In genomic region chr2:13089861-13090260, GRCm38 (mm10) we compare ENCODE assay signal across 20 mouse cellular contexts.
A peak's percentile ranks its signal among the peaks of the same experiment; 100 is the strongest.
DNase-seq lines count a peak whose midpoint lies in the region; ATAC-seq and TF ChIP-seq lines count a peak whose summit lies in the region.
"Had no signal": no experiment of that assay in that cellular context is flagged by ENCODE, and none has a peak within 500 bp of the region (broad histone marks: within the 10 kb centered on the region; RNA-seq: fewer than 3 reads in every experiment).

No protein-coding gene starts in this region.

- 53% methylated on average over 4 of the region's 4 CpGs for WGBS in forebrain, postnatal 0 days
- WGBS in forebrain, embryonic 14.5 days: 78% methylated on average over 4 of the region's 4 CpGs
- 91% methylated on average over 4 of the region's 4 CpGs for WGBS in limb, embryonic 11.5 days
- 88% methylated on average over 4 of the region's 4 CpGs for WGBS in limb, embryonic 10.5 days
- 58% methylated on average over 4 of the region's 4 CpGs for WGBS in neural tube, embryonic 15.5 days
- 75% methylated on average over 4 of the region's 4 CpGs for WGBS in stomach, postnatal 0 days

- ATAC-seq in forebrain, postnatal 0 days: peak; percentile 42
- no peak for ATAC-seq in forebrain, embryonic 14.5 days
- ATAC-seq in limb, embryonic 11.5 days (ENCODE audit: insufficient number of reproducible peaks, low FRiP score, low TSS enrichment, low read depth): no peak
- 0 out of 2 replicates have a peak, but pooled peaks have one; percentile 6 for ATAC-seq in neural tube, embryonic 15.5 days (ENCODE audit: low FRiP score)
- ATAC-seq in stomach, postnatal 0 days (ENCODE audit: low FRiP score, low TSS enrichment): no peak
- ATAC-seq: forebrain, embryonic 13.5 days had no signal

- no peak for TF ChIP-seq EP300 in stomach, postnatal 0 days (optimal IDR thresholded peaks at IDR 0.05)

- no peak for TF ChIP-seq CTCF in forebrain, postnatal 0 days (IDR thresholded peaks at IDR 0.05; ENCODE audit: low read depth)
- TF ChIP-seq CTCF in stomach, postnatal 0 days (IDR thresholded peaks at IDR 0.05; ENCODE audit: low read depth): no peak

- H3K9ac ChIP-seq in forebrain, postnatal 0 days: no peak overlapping the region
- H3K9ac ChIP-seq in forebrain, embryonic 14.5 days (ENCODE audit: low read length): no peak overlapping the region
- H3K9ac ChIP-seq in limb, embryonic 11.5 days (ENCODE audit: low read length): no peak overlapping the region
- H3K9ac ChIP-seq in neural tube, embryonic 15.5 days (replicated peaks): no peak overlapping the region
- H3K9ac ChIP-seq in stomach, postnatal 0 days (ENCODE audit: low read length): no peak overlapping the region
- H3K9ac ChIP-seq: forebrain, embryonic 13.5 days; heart, embryonic 15.5 days; hindbrain, embryonic 14.5 days had no signal

- no peak overlapping the region for H3K4me2 ChIP-seq in forebrain, postnatal 0 days (ENCODE audit: low read depth)
- no peak overlapping the region for H3K4me2 ChIP-seq in forebrain, embryonic 14.5 days (ENCODE audit: low read length)
- H3K4me2 ChIP-seq in limb, embryonic 11.5 days (ENCODE audit: low read depth, severe bottlenecking): no peak overlapping the region
- no peak overlapping the region for H3K4me2 ChIP-seq in neural tube, embryonic 15.5 days
- H3K4me2 ChIP-seq in stomach, postnatal 0 days (replicated peaks; ENCODE audit: low read depth): no peak overlapping the region
- H3K4me2 ChIP-seq: forebrain, embryonic 13.5 days; heart, embryonic 11.5 days; heart, embryonic 15.5 days; hindbrain, embryonic 14.5 days had no signal

- no peaks in the 10 kb centered on the region for H3K9me3 ChIP-seq in forebrain, postnatal 0 days (ENCODE audit: low read length)
- H3K9me3 ChIP-seq in forebrain, embryonic 14.5 days (replicated peaks; ENCODE audit: control insufficient read depth, low read length): no peaks in the 10 kb centered on the region
- no peaks in the 10 kb centered on the region for H3K9me3 ChIP-seq in limb, embryonic 11.5 days (ENCODE audit: control insufficient read depth, low read length)
- no peaks in the 10 kb centered on the region for H3K9me3 ChIP-seq in limb, embryonic 10.5 days (replicated peaks)
- H3K9me3 ChIP-seq in neural tube, embryonic 15.5 days (replicated peaks): no peaks in the 10 kb centered on the region
- H3K9me3 ChIP-seq in stomach, postnatal 0 days (ENCODE audit: control insufficient read depth, low read length): no peaks in the 10 kb centered on the region
- H3K9me3 ChIP-seq: embryonic facial prominence, embryonic 10.5 days; forebrain, embryonic 13.5 days; heart, embryonic 15.5 days had no signal

- H3K27me3 ChIP-seq in forebrain, postnatal 0 days (ENCODE audit: insufficient read depth, low read length): no peaks in the 10 kb centered on the region
- no peaks in the 10 kb centered on the region for H3K27me3 ChIP-seq in forebrain, embryonic 14.5 days (replicated peaks; ENCODE audit: control insufficient read depth, insufficient read depth, low read length)
- no peaks in the 10 kb centered on the region for H3K27me3 ChIP-seq in limb, embryonic 11.5 days (ENCODE audit: control insufficient read depth, insufficient read depth, low read length)
- H3K27me3 ChIP-seq in limb, embryonic 10.5 days (ENCODE audit: low read depth, poor library complexity, severe bottlenecking): no peaks in the 10 kb centered on the region
- H3K27me3 ChIP-seq in neural tube, embryonic 15.5 days (replicated peaks): no peaks in the 10 kb centered on the region
- H3K27me3 ChIP-seq in stomach, postnatal 0 days (ENCODE audit: control insufficient read depth, insufficient read depth, low read length): no peaks in the 10 kb centered on the region
- H3K27me3 ChIP-seq: CH12.LX; forebrain, embryonic 13.5 days; heart, embryonic 15.5 days had no signal

- no peak for DNase-seq in forebrain, postnatal 0 days
- no peak for DNase-seq in forebrain, embryonic 14.5 days (ENCODE audit: low spot score)
- peak; percentile 12 for DNase-seq in limb, embryonic 11.5 days (ENCODE audit: low spot score)
- DNase-seq in limb, embryonic 10.5 days (ENCODE audit: low spot score): no peak
- DNase-seq in neural tube, embryonic 10.5 days (ENCODE audit: extremely low spot score, low spot score): no peak
- DNase-seq in stomach, postnatal 0 days (ENCODE audit: low spot score): no peak
- DNase-seq: adrenal gland, adult 2 months; adrenal gland, postnatal 25 days; cerebellum, adult 11 months; cerebellum, adult 8-10 months; gastrocnemius, postnatal 14 days; heart, adult 2 months; heart, postnatal 14 days had no signal

- H3K36me3 ChIP-seq in forebrain, postnatal 0 days (ENCODE audit: insufficient read depth): no peaks in the 10 kb centered on the region
- no peaks in the 10 kb centered on the region for H3K36me3 ChIP-seq in forebrain, embryonic 14.5 days (ENCODE audit: control insufficient read depth, insufficient read depth, low read length)
- no peaks in the 10 kb centered on the region for H3K36me3 ChIP-seq in limb, embryonic 11.5 days (ENCODE audit: control insufficient read depth, insufficient read depth, low read length)
- H3K36me3 ChIP-seq in limb, embryonic 10.5 days: no peaks in the 10 kb centered on the region
- H3K36me3 ChIP-seq in neural tube, embryonic 15.5 days: no peaks in the 10 kb centered on the region
- no peaks in the 10 kb centered on the region for H3K36me3 ChIP-seq in stomach, postnatal 0 days (ENCODE audit: control insufficient read depth, insufficient read depth, low read length)
- H3K36me3 ChIP-seq: embryonic facial prominence, embryonic 10.5 days; heart, embryonic 15.5 days had no signal

- no peak overlapping the region for H3K27ac ChIP-seq in forebrain, postnatal 0 days (ENCODE audit: low read depth, low read length)
- no peak overlapping the region for H3K27ac ChIP-seq in forebrain, embryonic 14.5 days (ENCODE audit: low read depth, low read length)
- no peak overlapping the region for H3K27ac ChIP-seq in limb, embryonic 11.5 days (replicated peaks; ENCODE audit: low read depth, low read length)
- H3K27ac ChIP-seq in limb, embryonic 10.5 days: no peak overlapping the region
- H3K27ac ChIP-seq in neural tube, embryonic 15.5 days (replicated peaks): no peak overlapping the region
- H3K27ac ChIP-seq in stomach, postnatal 0 days (replicated peaks): no peak overlapping the region
- H3K27ac ChIP-seq: embryonic facial prominence, embryonic 10.5 days; forebrain, embryonic 13.5 days; heart, adult 2 months; heart, embryonic 15.5 days; hindbrain, embryonic 14.5 days had no signal

- H3K4me1 ChIP-seq in forebrain, postnatal 0 days (ENCODE audit: insufficient read depth): no peaks in the 10 kb centered on the region
- H3K4me1 ChIP-seq in forebrain, embryonic 14.5 days (ENCODE audit: control insufficient read depth, insufficient read depth, low read length): no peaks in the 10 kb centered on the region
- no peaks in the 10 kb centered on the region for H3K4me1 ChIP-seq in limb, embryonic 11.5 days (ENCODE audit: control insufficient read depth, insufficient read depth, low read length)
- H3K4me1 ChIP-seq in limb, embryonic 10.5 days: no peaks in the 10 kb centered on the region
- H3K4me1 ChIP-seq in neural tube, embryonic 15.5 days: no peaks in the 10 kb centered on the region
- H3K4me1 ChIP-seq in stomach, postnatal 0 days (replicated peaks; ENCODE audit: control insufficient read depth, insufficient read depth): no peaks in the 10 kb centered on the region
- H3K4me1 ChIP-seq: forebrain, embryonic 13.5 days; heart, embryonic 15.5 days had no signal

- no peak overlapping the region for H3K4me3 ChIP-seq in forebrain, postnatal 0 days (ENCODE audit: low read depth, low read length)
- H3K4me3 ChIP-seq in forebrain, embryonic 14.5 days (ENCODE audit: low read depth, low read length): no peak overlapping the region
- no peak overlapping the region for H3K4me3 ChIP-seq in limb, embryonic 11.5 days (ENCODE audit: low read depth, low read length)
- no peak overlapping the region for H3K4me3 ChIP-seq in limb, embryonic 10.5 days
- H3K4me3 ChIP-seq in neural tube, embryonic 15.5 days (replicated peaks): no peak overlapping the region
- no peak overlapping the region for H3K4me3 ChIP-seq in stomach, postnatal 0 days (ENCODE audit: low read depth, low read length)
- H3K4me3 ChIP-seq: embryonic facial prominence, embryonic 10.5 days; forebrain, embryonic 13.5 days; heart, adult 2 months; heart, embryonic 15.5 days had no signal

Comparison
In these comparisons a context has a peak if more than half of its experiments do, and no peak if none do; other contexts are left out.
1. ATAC-seq: peak in forebrain, postnatal 0 days (single experiment) and neural tube, embryonic 15.5 days (single experiment); none in forebrain, embryonic 14.5 days (single experiment), limb, embryonic 11.5 days (single experiment) and stomach, postnatal 0 days (single experiment).